Mouse (Mus musculus) thymus, adult 2 months (tissue): ENCODE measurements around the gene Negr1. TPM values are rescaled to one million over a fixed set of nuclear protein-coding genes. Genes with fewer than 3 reads are reported as not detected.
"Not testable (repeated sequence)": the region's sequence is repeated elsewhere in the genome, so short reads cannot be mapped to it uniquely, and the experiment has no call there.

Source experiments
- DNase-seq: peaks from one replicate; pipeline ENCODE4 v3.0.0; 2021
- H3K27ac ChIP-seq: fragments of 200-500 bp; 2 replicates; pipeline ENCODE4 v1.5.1; 2012; ENCODE audit warnings: low read length, control low read depth; ENCODE audit not compliant: control insufficient read depth, insufficient read depth
- H3K27me3 ChIP-seq: fragments of 200-500 bp; 2 replicates; pipeline ENCODE4 v1.6.1; 2012; ENCODE audit warnings: mild to moderate bottlenecking, low read length, moderate library complexity, mixed read lengths; ENCODE audit not compliant: control insufficient read depth, insufficient read depth
- H3K36me3 ChIP-seq: fragments of 200-500 bp; 2 replicates; pipeline ENCODE4 v1.6.1; 2012; ENCODE audit warnings: mild to moderate bottlenecking, low read length, moderate library complexity; ENCODE audit not compliant: control insufficient read depth, insufficient read depth
- H3K4me1 ChIP-seq: fragments of 200-500 bp; replicated peaks from 2 replicates; pipeline ENCODE4 v1.6.1; 2012; ENCODE audit warnings: low read length; ENCODE audit not compliant: control insufficient read depth, insufficient read depth
- H3K4me3 ChIP-seq: fragments of 200-500 bp; 2 replicates; pipeline ENCODE4 v1.5.1; 2012; ENCODE audit warnings: mild to moderate bottlenecking, low read length, control low read depth, moderate library complexity; ENCODE audit not compliant: control insufficient read depth, insufficient read depth
- CTCF ChIP-seq: fragments of 200-500 bp; IDR thresholded peaks from 2 replicates; pipeline ENCODE4 v1.5.1; 2012; ENCODE audit warnings: mild to moderate bottlenecking, control low read depth, low read length, moderate library complexity, borderline replicate concordance; ENCODE audit not compliant: control insufficient read depth, poor library complexity, insufficient read depth; ENCODE audit errors: extremely low read depth
- POLR2A ChIP-seq: fragments of 200-500 bp; IDR thresholded peaks from 2 replicates; pipeline ENCODE4 v1.6.1; 2012; ENCODE audit warnings: mild to moderate bottlenecking, low read length, control low read depth, moderate library complexity; ENCODE audit not compliant: control insufficient read depth, poor library complexity, insufficient read depth; ENCODE audit errors: extremely low read depth
- WGBS: fragments of 180-500 bp; shearing (Covaris S2); methylation state at CpG from one replicate; pipeline ENCODE4 v1.1.7; 2018; 5-methylcytosine and 5-hydroxymethylcytosine counted together
- polyA plus RNA-seq: library from polyadenylated mRNA; depleted of rRNA; stranded (reverse); fragments of >200 nt; gene quantifications from 2 replicates; pipeline ENCODE4 v1.2.3, GENCODE M21; 2012

Gene Negr1
- polyA plus RNA-seq, 1 experiment: 0.67 TPM

- no peak for TF ChIP-seq CTCF
- no peak for TF ChIP-seq POLR2A
- Histone ChIP-seq H3K36me3 (no peaks in the 10 kb centered on the region), H3K4me1 (no peaks in the 10 kb centered on the region), H3K4me3 (no peak overlapping the region), H3K27ac (no peak overlapping the region), H3K27me3 (no peaks in the 10 kb centered on the region)
- DNase-seq: no peak
- WGBS: 75% methylated on average over 5 of the region's 5 CpGs
Measured at GRCm38 (mm10) chr3:157040619-157041018, 479.0 kb downstream of the Negr1 start.

- H3K36me3 ChIP-seq: no peaks in the 10 kb centered on the region
- no peak for TF ChIP-seq POLR2A
Measured at GRCm38 (mm10) chr3:157044565-157044964, 483.0 kb downstream of the Negr1 start.

GRCm38 (mm10) chr3:157064438-157064837 lies 502.8 kb downstream of the Negr1 start:
- DNase-seq, H3K36me3 ChIP-seq, H3K4me3 ChIP-seq, H3K4me1 ChIP-seq, H3K27ac ChIP-seq, H3K27me3 ChIP-seq: not testable (repeated sequence)
- whole genome bisulfite sequencing: 88% methylated on average over 2 of the region's 2 CpGs

More at GRCm38 (mm10) chr3:157044565-157044964, 483.0 kb downstream of the Negr1 start:
- H3K27ac ChIP-seq: no peak overlapping the region
- no peaks in the 10 kb centered on the region for H3K4me1 ChIP-seq
- no peak overlapping the region for H3K4me3 ChIP-seq
- 87% methylated on average over 2 of the region's 2 CpGs for WGBS
- no peak for DNase-seq
- H3K27me3 ChIP-seq: no peaks in the 10 kb centered on the region

GRCm38 (mm10) chr3:157066331-157066730 lies 504.7 kb downstream of the Negr1 start:
- TF ChIP-seq POLR2A (no peak), CTCF (no peak)

GRCm38 (mm10) chr3:157079250-157079965 lies 517.8 kb downstream of the Negr1 start:
- WGBS: 56% methylated on average over 2 of the region's 2 CpGs
- TF ChIP-seq POLR2A (no peak), CTCF (no peak)
- Histone ChIP-seq H3K4me1 (no peaks in the 10 kb centered on the region), H3K27me3 (no peaks in the 10 kb centered on the region), H3K4me3 (no peak overlapping the region), H3K36me3 (no peaks in the 10 kb centered on the region), H3K27ac (no peak overlapping the region)
- no peak for DNase-seq

More at GRCm38 (mm10) chr3:157066331-157066730, 504.7 kb downstream of the Negr1 start:
- no peak overlapping the region for H3K4me3 ChIP-seq
- DNase-seq: no peak
- H3K27me3 ChIP-seq: no peaks in the 10 kb centered on the region
- no peaks in the 10 kb centered on the region for H3K36me3 ChIP-seq
- H3K27ac ChIP-seq: no peak overlapping the region
- H3K4me1 ChIP-seq: no peaks in the 10 kb centered on the region

- no peaks in the 10 kb centered on the region for H3K36me3 ChIP-seq
- H3K27me3 ChIP-seq: no peaks in the 10 kb centered on the region
- 80% methylated on average over 1 of the region's 1 CpGs for WGBS
- H3K4me1 ChIP-seq: no peaks in the 10 kb centered on the region
- TF ChIP-seq POLR2A: no peak
- no peak for TF ChIP-seq CTCF
- DNase-seq: no peak
- H3K27ac ChIP-seq: no peak overlapping the region
- H3K4me3 ChIP-seq: no peak overlapping the region
Measured at GRCm38 (mm10) chr3:157079966-157080306, 518.3 kb downstream of the Negr1 start.

GRCm38 (mm10) chr3:157080585-157080984 lies 519.0 kb downstream of the Negr1 start:
- H3K4me3 ChIP-seq: no peak overlapping the region
- TF ChIP-seq CTCF: no peak
- no peak for TF ChIP-seq POLR2A
- H3K4me1 ChIP-seq: no peaks in the 10 kb centered on the region
- H3K36me3 ChIP-seq: no peaks in the 10 kb centered on the region
- no peak overlapping the region for H3K27ac ChIP-seq
- 98% methylated on average over 1 of the region's 1 CpGs for WGBS
- no peak for DNase-seq
- H3K27me3 ChIP-seq: no peaks in the 10 kb centered on the region
